Mouse (Mus musculus): ENCODE measurements around the gene Dhps. TPM values are rescaled to one million over a fixed set of nuclear protein-coding genes. Genes with fewer than 3 reads are reported as not detected.
"Not testable (repeated sequence)": the region's sequence is repeated elsewhere in the genome, so short reads cannot be mapped to it uniquely, and the experiment has no call there.

Dhps gene
- polyA plus RNA-seq, 1 experiment from 2014 or later: 111 TPM

DNA sequence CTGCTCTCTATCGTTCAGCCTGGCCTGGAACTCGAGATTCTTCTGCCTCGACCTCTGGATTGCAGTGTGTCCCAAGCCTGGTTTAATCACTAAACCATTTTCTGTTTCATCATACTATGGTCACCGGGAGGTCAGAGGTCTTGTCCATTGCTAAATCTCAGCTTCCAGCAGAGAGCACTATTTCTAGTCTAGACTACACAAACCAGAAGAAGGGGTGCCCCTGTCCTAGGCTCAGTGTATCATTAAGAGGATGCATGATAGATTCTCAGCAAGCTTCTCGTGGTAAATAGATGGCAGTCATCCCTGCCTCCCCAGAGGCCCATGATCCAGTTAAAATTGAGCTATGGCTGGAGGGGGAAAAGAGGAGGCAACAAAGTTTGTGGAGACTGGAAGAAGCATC, 516 bp upstream of the Dhps start:
- Histone ChIP-seq H3K4me1 (replicated peaks) (peaks cover 21% of the 10 kb centered on the region), H3K36me3 (peaks cover 38% of the 10 kb centered on the region), H3K4me2 (peak overlapping the region; percentile 79), H3K27ac (replicated peaks) (peak overlapping the region; percentile 95), H3K4me3 (peak overlapping the region; percentile 90), H3K9me3 (no peaks in the 10 kb centered on the region), H3K27me3 (no peaks in the 10 kb centered on the region), H3K9ac (no peak overlapping the region)
- 82% methylated on average over 5 of the region's 5 CpGs for WGBS
- ATAC-seq (ENCODE audit: low FRiP score, low read depth): no peak

DNA sequence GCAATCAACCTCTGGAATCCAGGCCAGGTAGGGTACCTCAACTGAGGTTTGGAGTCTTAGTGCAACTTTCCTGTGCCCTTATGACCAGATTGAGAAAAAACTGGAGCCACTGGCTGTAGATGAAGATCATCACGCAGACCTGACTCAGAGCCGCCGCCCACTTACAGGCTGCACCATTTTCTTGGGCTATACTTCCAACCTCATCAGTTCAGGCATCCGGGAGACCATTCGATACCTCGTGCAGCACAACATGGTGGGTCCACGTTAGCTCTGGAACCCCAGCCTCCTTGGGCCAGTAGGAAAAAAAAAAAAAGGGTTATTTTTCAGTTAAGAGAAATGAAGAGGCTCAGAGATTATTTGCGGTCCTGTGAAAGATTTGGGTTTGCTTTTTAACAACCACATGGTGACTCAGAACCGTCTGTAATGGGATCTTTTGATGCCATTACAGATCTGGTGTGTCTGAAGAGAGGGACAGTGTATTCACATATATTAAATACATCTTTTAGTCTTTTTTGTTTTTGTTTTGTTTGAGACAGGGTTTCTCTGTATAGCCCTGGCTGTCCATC, 890 bp downstream of the Dhps start:
- ATAC-seq (ENCODE audit: low FRiP score, low read depth): no peak
- Histone ChIP-seq H3K9ac (peak overlapping the region; percentile 79), H3K4me1 (replicated peaks) (peaks cover 21% of the 10 kb centered on the region), H3K27ac (replicated peaks) (peak overlapping the region; percentile 95), H3K27me3 (no peaks in the 10 kb centered on the region), H3K36me3 (peaks cover 38% of the 10 kb centered on the region), H3K4me3 (peak overlapping the region; percentile 90), H3K9me3 (no peaks in the 10 kb centered on the region), H3K4me2 (peak overlapping the region; percentile 79)
- whole genome bisulfite sequencing: 43% methylated on average over 9 of the region's 9 CpGs

DNA sequence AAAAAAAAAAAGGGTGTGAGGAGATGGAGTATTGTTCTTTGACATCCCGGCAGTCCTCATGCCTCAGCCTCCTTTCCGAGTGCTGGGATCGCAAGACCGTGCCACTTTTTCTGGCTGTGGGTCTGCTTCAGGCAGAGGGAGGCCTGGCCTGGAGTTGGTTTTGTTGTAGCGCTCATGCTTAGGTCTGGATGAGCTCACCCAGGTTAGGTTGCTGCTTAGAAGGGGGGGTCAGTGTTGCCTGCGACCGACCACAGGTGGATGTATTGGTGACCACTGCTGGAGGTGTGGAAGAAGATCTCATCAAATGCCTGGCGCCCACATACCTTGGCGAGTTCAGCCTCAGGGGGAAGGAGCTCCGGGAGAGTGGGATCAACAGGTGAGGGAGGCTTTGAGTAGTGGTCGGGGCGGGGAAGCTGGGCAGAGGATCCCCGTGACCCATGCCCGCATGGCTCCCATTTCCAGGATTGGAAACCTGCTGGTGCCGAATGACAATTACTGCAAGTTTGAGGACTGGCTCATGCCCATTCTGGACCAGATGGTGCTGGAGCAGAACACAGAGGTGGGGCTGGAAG, 1.6 kb downstream of the Dhps start:
- Histone ChIP-seq H3K4me2 (peak overlapping the region; percentile 79; the same call in 1 of the 2 replicates), H3K36me3 (peaks cover 40% of the 10 kb centered on the region), H3K27ac (replicated peaks) (no peak overlapping the region), H3K9me3 (no peaks in the 10 kb centered on the region), H3K4me3 (no peak overlapping the region), H3K27me3 (no peaks in the 10 kb centered on the region), H3K4me1 (replicated peaks) (peaks cover 21% of the 10 kb centered on the region), H3K9ac (no peak overlapping the region)
- WGBS: 95% methylated on average over 15 of the region's 15 CpGs
- no peak for ATAC-seq (ENCODE audit: low FRiP score, low read depth)

DNA sequence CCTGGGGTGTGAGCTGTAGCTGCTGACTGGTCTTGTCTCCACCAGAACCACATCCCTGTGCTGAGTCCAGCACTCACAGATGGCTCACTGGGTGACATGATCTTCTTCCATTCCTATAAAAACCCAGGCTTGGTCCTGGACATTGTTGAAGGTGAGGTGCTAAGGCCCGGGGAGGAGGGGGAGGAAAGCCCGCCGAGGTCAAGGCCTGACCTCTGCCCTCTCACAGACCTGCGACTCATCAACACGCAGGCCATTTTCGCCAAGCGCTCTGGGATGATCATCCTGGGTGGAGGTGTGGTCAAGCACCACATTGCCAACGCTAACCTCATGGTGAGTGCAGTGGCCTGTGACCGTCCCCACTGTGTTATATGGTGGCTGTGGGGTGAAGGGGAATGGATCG, 2.6 kb downstream of the Dhps start:
- no peak for ATAC-seq (ENCODE audit: low FRiP score, low read depth)
- no peaks in the 10 kb centered on the region for H3K27me3 ChIP-seq
- H3K27ac ChIP-seq (replicated peaks): no peak overlapping the region
- peaks cover 47% of the 10 kb centered on the region for H3K36me3 ChIP-seq
- H3K9me3 ChIP-seq: no peaks in the 10 kb centered on the region
- no peak overlapping the region for H3K4me3 ChIP-seq
- H3K4me1 ChIP-seq (replicated peaks): peaks cover 21% of the 10 kb centered on the region
- H3K9ac ChIP-seq: no peak overlapping the region
- H3K4me2 ChIP-seq: no peak overlapping the region
- WGBS: 89% methylated on average over 10 of the region's 10 CpGs

DNA sequence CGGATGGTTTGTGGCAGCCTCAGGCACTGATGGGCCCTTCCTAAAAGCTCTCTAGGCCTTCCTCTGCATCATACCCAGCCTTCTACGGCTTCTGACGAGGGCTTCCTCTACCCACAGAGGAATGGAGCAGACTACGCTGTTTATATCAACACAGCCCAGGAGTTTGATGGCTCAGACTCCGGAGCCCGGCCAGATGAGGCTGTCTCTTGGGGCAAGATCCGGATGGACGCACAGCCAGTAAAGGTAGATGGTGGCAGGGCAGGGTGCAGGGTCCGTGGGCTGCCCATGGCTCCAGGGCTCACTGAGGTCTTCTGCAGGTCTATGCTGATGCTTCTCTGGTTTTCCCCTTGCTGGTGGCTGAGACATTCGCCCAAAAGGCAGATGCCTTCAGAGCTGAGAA, 3.1 kb downstream of the Dhps start:
- peaks cover 24% of the 10 kb centered on the region for H3K4me1 ChIP-seq (replicated peaks)
- ATAC-seq (ENCODE audit: low FRiP score, low read depth): no peak
- WGBS: 96% methylated on average over 10 of the region's 10 CpGs

DNA sequence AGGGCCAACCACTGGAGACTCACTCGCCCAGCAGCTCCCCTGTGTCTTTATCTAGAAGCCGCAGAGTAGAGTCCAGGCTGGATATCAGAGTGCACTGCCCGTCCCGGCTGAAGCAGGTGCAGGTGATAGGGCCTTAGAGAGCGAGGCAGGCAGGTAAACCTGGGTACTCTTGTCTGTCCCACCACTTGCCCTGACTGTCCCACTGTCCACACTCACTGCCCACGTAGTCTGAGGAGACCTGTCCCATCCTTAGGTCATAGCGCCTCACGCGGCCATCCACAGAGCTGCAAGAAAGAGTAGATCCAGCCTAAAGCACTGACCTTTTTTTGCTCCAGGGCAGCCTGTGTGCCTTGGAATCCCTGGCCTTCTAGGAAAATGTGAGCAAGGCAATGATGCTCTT, 4.4 kb downstream of the Dhps start:
- ATAC-seq (ENCODE audit: low FRiP score, low read depth): no peak
- no peak overlapping the region for H3K9ac ChIP-seq
- no peak overlapping the region for H3K4me3 ChIP-seq
- peaks cover 47% of the 10 kb centered on the region for H3K36me3 ChIP-seq
- H3K4me2 ChIP-seq: no peak overlapping the region
- no peaks in the 10 kb centered on the region for H3K27me3 ChIP-seq
- no peak overlapping the region for H3K27ac ChIP-seq (replicated peaks)
- peaks cover 24% of the 10 kb centered on the region for H3K4me1 ChIP-seq (replicated peaks)
- 74% methylated on average over 9 of the region's 9 CpGs for WGBS
- H3K9me3 ChIP-seq: no peaks in the 10 kb centered on the region

More for the DNA sequence above, 3.1 kb downstream of the Dhps start:
- H3K9ac ChIP-seq: no peak overlapping the region
- H3K27ac ChIP-seq (replicated peaks): no peak overlapping the region
- no peaks in the 10 kb centered on the region for H3K9me3 ChIP-seq
- H3K4me3 ChIP-seq: no peak overlapping the region
- peaks cover 47% of the 10 kb centered on the region for H3K36me3 ChIP-seq
- H3K27me3 ChIP-seq: no peaks in the 10 kb centered on the region
- no peak overlapping the region for H3K4me2 ChIP-seq

DNA sequence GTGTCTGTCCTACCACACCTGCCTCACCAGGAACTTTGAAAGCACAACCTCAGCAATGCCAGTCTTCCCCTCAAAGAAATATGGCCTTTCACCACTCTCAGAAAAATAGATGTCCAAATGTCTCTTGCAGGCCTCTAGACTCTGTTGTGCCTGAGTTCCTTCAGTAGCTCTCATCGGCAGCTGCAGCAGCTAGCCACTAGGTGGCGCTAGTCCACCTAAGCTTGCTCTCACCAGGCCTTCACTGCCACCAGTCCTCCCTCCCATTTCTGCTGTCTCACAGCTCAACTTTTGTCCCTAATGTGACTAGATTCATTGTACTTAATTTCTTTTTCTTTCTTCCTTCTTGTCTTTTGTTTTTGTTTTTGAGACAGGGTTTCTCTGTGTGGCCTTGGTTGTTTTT, 5.4 kb downstream of the Dhps start:
- Histone ChIP-seq H3K9ac (0 out of 2 replicates have a peak overlapping the region, but pooled peaks have one; percentile 18), H3K36me3 (peaks cover 47% of the 10 kb centered on the region), H3K27me3 (no peaks in the 10 kb centered on the region), H3K4me2 (no peak overlapping the region), H3K4me1 (replicated peaks) (peaks cover 30% of the 10 kb centered on the region), H3K27ac (replicated peaks) (no peak overlapping the region), H3K9me3 (no peaks in the 10 kb centered on the region), H3K4me3 (no peak overlapping the region)
- ATAC-seq (ENCODE audit: low FRiP score, low read depth): peak; percentile 50; the same call in 1 of the 2 replicates
- 0% methylated on average over 2 of the region's 2 CpGs for WGBS

DNA sequence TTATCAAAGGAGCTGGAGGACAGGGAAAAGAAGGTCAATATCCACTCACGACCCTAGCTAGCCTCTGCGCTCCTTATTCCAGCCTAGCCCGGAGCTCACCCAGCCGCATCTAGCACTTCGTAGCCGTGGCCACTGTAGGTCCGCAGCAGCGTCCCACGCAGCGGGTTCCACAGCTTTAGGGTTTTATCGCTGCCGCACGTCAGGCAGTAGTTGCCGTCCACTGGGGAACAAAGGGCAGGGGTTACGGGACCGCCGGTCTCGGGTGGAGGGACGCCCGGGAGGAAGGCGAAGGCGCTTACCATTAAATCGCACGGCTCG, 8.6 kb downstream of the Dhps start:
- peak overlapping the region; percentile 86 for H3K9ac ChIP-seq
- H3K36me3 ChIP-seq: peaks cover 30% of the 10 kb centered on the region
- H3K9me3 ChIP-seq: no peaks in the 10 kb centered on the region
- H3K27me3 ChIP-seq: no peaks in the 10 kb centered on the region
- peak overlapping the region; percentile 51 for H3K27ac ChIP-seq (replicated peaks)
- H3K4me3 ChIP-seq: peak overlapping the region; percentile 72
- no peak for ATAC-seq (ENCODE audit: low FRiP score, low read depth)
- H3K4me1 ChIP-seq (replicated peaks): peaks cover 38% of the 10 kb centered on the region
- WGBS: under 1% methylated on average over 25 of the region's 25 CpGs
- H3K4me2 ChIP-seq: peak overlapping the region; percentile 92

DNA sequence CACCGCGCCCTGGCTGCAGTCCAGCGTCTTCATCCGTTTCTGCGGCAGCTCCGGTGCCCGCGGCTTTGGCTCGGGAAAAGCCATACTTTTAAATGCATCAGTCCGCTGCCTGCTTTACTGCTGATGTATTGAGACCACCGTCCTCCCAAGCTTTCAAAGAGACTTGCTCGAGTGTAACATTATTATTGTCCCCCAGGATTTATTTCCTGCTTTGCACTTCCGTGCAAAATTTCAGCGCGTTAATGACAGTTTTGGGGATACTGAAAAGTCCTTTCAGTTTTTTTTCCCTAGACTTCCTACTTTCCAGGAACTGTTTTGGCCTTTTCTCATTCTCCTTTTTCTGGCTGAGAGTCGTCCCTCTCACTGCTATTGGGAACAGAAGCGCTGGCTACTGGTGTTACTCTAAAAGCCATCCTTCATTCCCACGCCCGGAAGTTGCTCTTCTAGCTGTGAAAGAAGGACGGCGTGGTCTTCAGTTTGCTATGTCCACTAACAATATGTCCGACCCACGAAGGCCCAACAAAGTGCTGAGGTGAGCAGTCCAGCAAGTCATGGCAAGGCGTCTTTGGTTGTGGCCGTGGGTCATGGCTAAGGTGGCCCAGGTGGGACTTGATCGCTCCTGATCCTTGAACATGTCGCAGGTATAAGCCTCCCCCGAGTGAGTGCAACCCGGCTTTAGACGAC, 9.1 kb downstream of the Dhps start, which contains the start of gene Wdr83os:
Gene Wdr83os (plus strand): TSS at position 209 of the 684 bp plus-strand sequence.
- H3K4me3 ChIP-seq: peak within 1 kb of the TSS; percentile 72
- peak within 1 kb of the TSS; percentile 92 for H3K4me2 ChIP-seq
- peak within 1 kb of the TSS; percentile 51 for H3K27ac ChIP-seq (replicated peaks)
- H3K36me3 ChIP-seq: peaks cover 25% of the 10 kb centered on the region
- WGBS: under 1% methylated on average over 30 of the region's 30 CpGs
- H3K9me3 ChIP-seq: no peaks in the 10 kb centered on the region
- H3K9ac ChIP-seq: peak within 1 kb of the TSS; percentile 86
- ATAC-seq (ENCODE audit: low FRiP score, low read depth): peak; percentile 16; the same call in 1 of the 2 replicates
- no peaks in the 10 kb centered on the region for H3K27me3 ChIP-seq
- H3K4me1 ChIP-seq (replicated peaks): peaks cover 38% of the 10 kb centered on the region

DNA sequence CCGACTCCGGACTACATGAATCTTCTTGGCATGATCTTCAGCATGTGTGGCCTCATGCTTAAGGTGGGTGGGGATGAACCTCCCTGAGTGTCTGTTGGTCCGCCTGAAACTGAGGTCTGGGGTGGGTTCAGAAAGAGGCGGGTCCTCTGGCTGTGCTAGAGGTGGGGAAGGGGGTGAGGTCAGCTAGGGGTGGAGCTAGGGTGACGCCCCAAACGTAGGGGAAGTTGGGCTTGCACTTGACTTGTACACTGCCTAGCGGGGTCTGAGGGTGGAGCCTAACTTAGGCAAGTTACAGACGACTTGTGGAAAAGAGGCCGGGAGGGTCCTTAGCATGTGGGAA, 9.6 kb downstream of the Dhps start, which contains the start of gene Wdr83:
Gene Wdr83 (minus strand): TSS at position 91 of the 340 bp plus-strand sequence.
- Histone ChIP-seq H3K4me3 (peak within 1 kb of the TSS; percentile 72), H3K4me1 (replicated peaks) (peaks cover 38% of the 10 kb centered on the region), H3K27ac (replicated peaks) (peak within 1 kb of the TSS; percentile 51), H3K9me3 (no peaks in the 10 kb centered on the region), H3K9ac (peak within 1 kb of the TSS; percentile 86), H3K4me2 (peak within 1 kb of the TSS; percentile 92), H3K36me3 (peaks cover 20% of the 10 kb centered on the region), H3K27me3 (no peaks in the 10 kb centered on the region)
- WGBS: 2% methylated on average over 9 of the region's 9 CpGs
- peak; percentile 35; the same call in 1 of the 2 replicates for ATAC-seq (ENCODE audit: low FRiP score, low read depth)

DNA sequence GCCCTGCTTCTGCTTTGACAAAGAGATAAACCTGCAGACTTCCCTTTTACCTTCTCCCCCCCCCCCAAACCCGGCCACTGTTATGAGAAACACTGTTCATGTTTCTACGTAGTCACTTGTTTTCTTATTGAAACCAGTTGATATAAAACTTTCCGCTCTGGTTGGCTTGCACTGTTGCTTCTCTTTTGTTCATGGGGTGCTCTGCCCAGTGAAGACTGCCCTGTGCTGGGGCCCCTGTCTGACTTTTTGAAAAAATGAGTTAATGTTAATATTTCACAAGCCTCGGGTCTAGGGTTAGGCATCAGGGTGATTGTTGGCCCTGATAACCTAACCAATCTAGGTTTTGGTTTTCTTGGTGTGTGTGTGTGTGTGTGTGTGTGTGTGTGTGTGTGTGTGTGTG, 10.6 kb downstream of the Dhps start:
- H3K4me3 ChIP-seq; ATAC-seq (ENCODE audit: low FRiP score, low read depth); H3K27me3 ChIP-seq; H3K9me3 ChIP-seq; H3K27ac ChIP-seq (replicated peaks); H3K9ac ChIP-seq: not testable (repeated sequence)
- WGBS: 94% methylated on average over 4 of the region's 4 CpGs
- Histone ChIP-seq H3K36me3 (peaks cover 12% of the 10 kb centered on the region), H3K4me2 (peak overlapping the region; percentile 92; the same call in 1 of the 2 replicates), H3K4me1 (replicated peaks) (peaks cover 38% of the 10 kb centered on the region)

DNA sequence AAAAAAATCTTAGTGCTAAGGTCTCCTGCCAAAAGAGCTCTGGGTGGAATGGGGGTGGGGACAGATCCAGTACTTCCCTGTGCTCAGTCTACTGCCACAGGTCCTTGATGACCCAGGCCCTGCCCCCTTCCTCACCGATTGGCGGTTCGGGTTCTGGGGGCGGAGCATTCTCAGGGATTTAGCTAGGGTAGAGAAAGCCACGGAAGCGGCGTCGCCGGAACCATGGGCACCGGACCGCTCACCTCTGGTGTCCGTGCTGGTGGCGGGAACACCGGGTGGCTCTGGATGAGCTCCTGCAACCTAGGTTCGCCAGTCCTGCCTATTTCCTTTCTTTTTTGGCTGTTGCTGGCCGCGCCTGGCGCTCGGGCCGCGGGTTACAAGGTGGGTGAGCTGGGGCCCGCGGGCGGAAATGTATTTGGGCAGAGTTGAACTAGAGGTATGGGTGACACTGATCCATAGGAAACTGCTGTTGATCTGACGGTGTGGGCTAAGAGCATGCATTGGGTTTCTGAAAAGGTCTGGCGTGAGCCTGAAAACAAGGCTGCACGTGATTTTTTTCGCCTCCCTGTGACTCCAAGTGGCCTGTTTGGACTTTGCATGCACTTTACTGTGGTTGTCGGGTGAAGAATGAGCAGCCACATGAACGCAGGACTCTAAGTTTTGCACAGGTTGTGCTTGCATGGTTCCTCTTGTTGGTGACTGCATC, 11.7 kb downstream of the Dhps start, which contains the start of gene Man2b1:
Gene Man2b1 (plus strand): TSS at position 163 of the 706 bp plus-strand sequence.
- WGBS: under 1% methylated on average over 30 of the region's 30 CpGs
- Histone ChIP-seq H3K27ac (replicated peaks) (0 out of 2 replicates have a peak within 1 kb of the TSS, but pooled peaks have one; percentile 39), H3K9me3 (no peaks in the 10 kb centered on the region), H3K9ac (peak within 1 kb of the TSS; percentile 63), H3K4me1 (replicated peaks) (peaks cover 38% of the 10 kb centered on the region), H3K4me2 (peak within 1 kb of the TSS; percentile 97), H3K36me3 (peaks cover 9% of the 10 kb centered on the region), H3K4me3 (peak within 1 kb of the TSS; percentile 80), H3K27me3 (no peaks in the 10 kb centered on the region)
- ATAC-seq (ENCODE audit: low FRiP score, low read depth): peak; percentile 90
